In genomic region chr2:149725932-149726331, GRCm38 (mm10) we compare ENCODE assay signal across 23 mouse cellular contexts.
"Had no signal": no experiment of that assay in that cellular context is flagged by ENCODE, and none has a peak within 500 bp of the region (broad histone marks: within the 10 kb centered on the region; RNA-seq: fewer than 3 reads in every experiment).

No protein-coding gene starts in this region.

- H3K4me2 ChIP-seq: heart, embryonic 12.5 days; hindbrain, embryonic 13.5 days; intestine, embryonic 15.5 days; limb, embryonic 12.5 days; liver, embryonic 11.5 days had no signal

- H3K4me3 ChIP-seq: gastrocnemius, adult 2 months; heart, embryonic 12.5 days; hindbrain, embryonic 10.5 days; hindbrain, embryonic 13.5 days; intestine, embryonic 15.5 days; layer of hippocampus, adult 2 months; left cerebral cortex, adult 2 months; limb, embryonic 12.5 days had no signal

- H3K9ac ChIP-seq: heart, embryonic 12.5 days; hindbrain, embryonic 13.5 days; intestine, embryonic 15.5 days; limb, embryonic 12.5 days; liver, embryonic 14.5 days had no signal

- ATAC-seq: forebrain, embryonic 16.5 days; hindbrain, embryonic 16.5 days; inflammation-experienced regulatory T-cells, adult 6 months; intestine, embryonic 15.5 days; intestine, postnatal 0 days had no signal

- H3K9me3 ChIP-seq: heart, embryonic 12.5 days; hindbrain, embryonic 10.5 days; hindbrain, embryonic 13.5 days; intestine, embryonic 15.5 days; limb, embryonic 12.5 days had no signal

- H3K27me3 ChIP-seq: heart, embryonic 12.5 days; hindbrain, embryonic 13.5 days; intestine, embryonic 15.5 days; limb, embryonic 12.5 days had no signal

- DNase-seq: gastrocnemius, adult 2 months; gastrocnemius, postnatal 10 days; gastrocnemius, postnatal 25 days; heart, postnatal 4 days; kidney, adult 18-20 months; kidney, adult 8-10 months; kidney, postnatal 10 days; kidney, postnatal 25 days; kidney, postnatal 4 days; liver had no signal

- H3K36me3 ChIP-seq: heart, embryonic 12.5 days; hindbrain, embryonic 10.5 days; hindbrain, embryonic 13.5 days; intestine, embryonic 15.5 days; limb, embryonic 12.5 days had no signal

- H3K4me1 ChIP-seq: heart, embryonic 12.5 days; hindbrain, embryonic 13.5 days; intestine, embryonic 15.5 days; limb, embryonic 12.5 days had no signal

- H3K27ac ChIP-seq: gastrocnemius, adult 2 months; hindbrain, embryonic 10.5 days; hindbrain, embryonic 13.5 days; intestine, embryonic 15.5 days; layer of hippocampus, adult 2 months; left cerebral cortex, adult 2 months; limb, embryonic 12.5 days; liver, embryonic 14.5 days had no signal
